Mouse (Mus musculus) bone marrow macrophage, adult 2 months (primary cell): ENCODE data around the gene Sp2. TPM values are rescaled to one million over a fixed set of nuclear protein-coding genes. Genes with fewer than 3 reads are reported as not detected.

Source experiments
- H3K27ac ChIP-seq: 2 replicates; pipeline ENCODE4 v1.5.1; 2012; ENCODE audit warnings: low read depth, low read length; ENCODE audit not compliant: insufficient read depth
- H3K4me1 ChIP-seq: 2 replicates; pipeline ENCODE4 v1.6.1; 2012; ENCODE audit warnings: low read length; ENCODE audit not compliant: control insufficient read depth, insufficient read depth
- H3K4me3 ChIP-seq: 2 replicates; pipeline ENCODE4 v1.5.1; 2012; ENCODE audit warnings: mild to moderate bottlenecking, low read length, moderate library complexity; ENCODE audit not compliant: insufficient read depth
- CTCF ChIP-seq: IDR thresholded peaks from 2 replicates; pipeline ENCODE4 v1.5.1; 2012; ENCODE audit warnings: low read depth, mild to moderate bottlenecking, low read length, moderate library complexity
- POLR2A ChIP-seq: IDR thresholded peaks from 2 replicates; pipeline ENCODE4 v1.6.1; 2012; ENCODE audit warnings: mild to moderate bottlenecking, low read depth, low read length, borderline replicate concordance
- polyA plus RNA-seq: library from polyadenylated mRNA; stranded (reverse); fragments of >200 nt; gene quantifications from 2 replicates; pipeline ENCODE4 v1.2.4, GENCODE M21; 2012; ENCODE audit not compliant: missing spikeins, insufficient read depth, insufficient read length

Sp2 gene
- polyA plus RNA-seq, 1 experiment, result 22.3 TPM

DNA sequence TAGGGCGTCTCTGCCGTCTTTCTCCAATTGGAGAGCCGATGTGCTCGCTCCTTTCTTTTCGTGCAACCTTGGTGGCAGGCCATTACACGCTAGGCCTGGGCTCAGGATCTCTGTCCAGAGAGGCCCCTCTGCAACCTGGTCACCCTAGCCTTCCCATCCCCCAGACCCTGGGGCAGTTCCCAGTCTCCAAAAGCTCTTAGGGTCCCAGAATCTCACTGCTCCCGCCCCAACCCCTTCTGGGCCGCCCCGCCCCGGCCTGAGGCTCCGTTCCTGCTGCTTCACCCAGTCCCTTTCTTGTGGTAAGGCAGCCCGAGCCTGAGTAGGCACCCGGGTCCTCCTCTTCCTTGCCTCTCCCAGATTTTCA lies 36.6 kb upstream of the Sp2 start:
- 0 out of 2 replicates have a peak, but pooled peaks cover 3% of the 10 kb centered on the region for H3K4me1 ChIP-seq
- no peak for TF ChIP-seq POLR2A
- TF ChIP-seq CTCF, result no peak

DNA sequence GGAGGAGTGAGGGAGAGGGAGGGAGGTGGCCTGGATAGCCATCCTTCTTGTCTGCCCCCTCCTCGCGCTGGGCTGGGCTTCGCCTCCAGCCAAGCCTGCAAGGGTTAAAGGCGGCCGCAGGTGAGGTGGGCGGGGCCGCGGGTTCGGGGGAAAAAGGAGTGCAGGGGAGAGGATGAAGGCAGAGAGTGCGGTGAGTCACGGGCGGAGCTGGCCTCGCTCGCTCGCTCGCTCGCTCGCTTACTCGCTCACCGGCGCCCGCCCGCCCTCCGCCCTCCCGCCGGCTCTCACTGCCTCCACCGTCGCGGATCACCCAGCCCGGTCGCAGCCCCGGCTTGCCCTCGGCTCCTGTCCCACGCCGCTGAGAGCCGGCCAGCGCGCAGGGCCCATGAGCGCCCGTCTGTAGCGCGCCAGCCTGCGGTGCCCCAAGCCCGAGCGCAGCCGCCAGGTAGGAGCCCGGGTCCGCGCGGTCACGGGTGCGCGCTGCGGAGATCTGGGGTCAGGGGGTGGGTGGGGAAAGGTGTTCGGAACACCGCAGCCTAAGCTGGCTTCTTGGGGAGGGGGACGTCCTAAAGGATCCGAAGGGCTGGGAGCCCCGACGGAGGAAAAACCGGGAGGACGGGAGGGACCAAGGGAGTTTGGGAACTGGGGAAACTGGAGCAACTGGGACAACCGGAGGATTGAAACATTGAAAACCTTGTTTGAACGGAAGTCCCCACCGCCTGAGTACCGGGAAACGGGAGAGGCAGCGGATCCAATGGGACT lies 36.0 kb upstream of the Sp2 start:
- no peak overlapping the region for H3K4me3 ChIP-seq
- TF ChIP-seq POLR2A (no peak), CTCF (no peak)
- H3K4me1 ChIP-seq, result 0 out of 2 replicates have a peak, but pooled peaks cover 3% of the 10 kb centered on the region
- H3K27ac ChIP-seq, result no peak overlapping the region

More for the DNA sequence above, 36.6 kb upstream of the Sp2 start:
- Histone ChIP-seq H3K4me3 (no peak overlapping the region), H3K27ac (no peak overlapping the region)

- no peak overlapping the region for H3K4me3 ChIP-seq
- no peak for TF ChIP-seq POLR2A
- TF ChIP-seq CTCF, result no peak
- 0 out of 2 replicates have a peak, but pooled peaks cover 3% of the 10 kb centered on the region for H3K4me1 ChIP-seq
- H3K27ac ChIP-seq, result no peak overlapping the region
These were observed 35.2 kb upstream of the Sp2 start for GRCm38 (mm10) chr11:97017696-97018582.

DNA sequence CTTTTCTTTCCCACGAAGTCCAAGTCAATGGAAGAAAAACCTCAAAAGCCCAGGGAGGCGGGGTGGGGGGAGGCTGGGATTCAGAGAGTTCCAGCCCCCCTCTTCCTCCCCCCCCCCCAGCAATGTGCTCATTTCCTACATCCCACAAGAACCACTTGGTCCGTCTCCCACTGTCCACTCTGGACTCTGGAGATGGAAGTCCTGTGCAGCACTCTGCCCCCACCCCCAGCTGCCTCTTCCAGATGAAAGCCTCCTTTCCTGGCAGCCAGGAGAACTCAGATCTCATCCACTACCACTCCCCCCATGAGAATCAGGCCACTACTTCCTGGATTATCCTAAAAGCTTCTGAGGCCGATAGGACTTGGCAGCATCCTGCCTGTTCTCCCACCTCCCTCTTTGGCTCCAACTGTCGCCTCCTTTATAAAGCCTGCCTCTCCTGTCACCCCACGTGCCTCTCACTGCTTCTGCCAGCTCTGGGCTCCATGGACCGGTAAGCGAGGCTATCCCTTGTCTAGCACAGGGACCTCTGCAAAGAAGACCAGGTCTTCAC lies 30.4 kb upstream of the Sp2 start, which contains the start of gene Sp6:
Gene Sp6, plus strand, starts transcription at position 274 of the 550 bp plus-strand sequence.
- TF ChIP-seq POLR2A, result no peak
- TF ChIP-seq CTCF, result no peak
- Histone ChIP-seq H3K4me1 (no peaks in the 10 kb centered on the region), H3K4me3 (no peak within 1 kb of the TSS), H3K27ac (no peak within 1 kb of the TSS)

DNA sequence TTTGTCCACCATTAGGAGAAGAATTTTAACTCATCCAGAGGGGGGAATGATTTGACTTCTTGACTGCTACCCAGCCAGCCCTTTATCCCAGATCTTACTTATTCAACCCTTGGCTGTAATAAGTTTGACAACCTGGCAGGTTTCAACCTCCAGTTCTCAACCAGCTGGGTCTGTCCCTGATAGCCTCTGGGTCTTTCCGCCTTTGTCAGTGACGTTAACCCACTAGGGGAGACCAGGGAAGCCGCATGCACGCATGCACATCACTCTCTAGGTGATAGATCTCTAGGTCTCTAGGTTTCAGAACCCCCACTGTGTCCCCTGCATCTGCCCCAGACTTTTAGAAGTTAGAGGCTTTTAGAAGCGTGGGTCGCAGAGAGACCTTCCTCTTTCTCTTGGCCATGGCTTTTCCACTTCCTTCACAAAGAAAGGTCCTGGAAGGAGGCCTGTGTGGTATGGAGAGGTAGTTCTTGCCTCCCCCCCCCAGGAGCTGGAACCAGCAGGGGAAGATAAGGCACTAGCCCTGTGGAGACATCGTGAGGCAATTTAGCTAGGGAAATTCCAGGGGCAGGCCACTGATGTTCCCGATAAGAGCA lies 26.5 kb upstream of the Sp2 start:
- H3K4me3 ChIP-seq, result no peak overlapping the region
- H3K4me1 ChIP-seq, result no peaks in the 10 kb centered on the region
- no peak overlapping the region for H3K27ac ChIP-seq
- TF ChIP-seq POLR2A (no peak), CTCF (no peak)

- Histone ChIP-seq H3K27ac (no peak overlapping the region), H3K4me1 (no peaks in the 10 kb centered on the region), H3K4me3 (no peak overlapping the region)
- TF ChIP-seq CTCF, result no peak
- TF ChIP-seq POLR2A, result no peak
These were observed 24.5 kb upstream of the Sp2 start for GRCm38 (mm10) chr11:97007093-97007794.

DNA sequence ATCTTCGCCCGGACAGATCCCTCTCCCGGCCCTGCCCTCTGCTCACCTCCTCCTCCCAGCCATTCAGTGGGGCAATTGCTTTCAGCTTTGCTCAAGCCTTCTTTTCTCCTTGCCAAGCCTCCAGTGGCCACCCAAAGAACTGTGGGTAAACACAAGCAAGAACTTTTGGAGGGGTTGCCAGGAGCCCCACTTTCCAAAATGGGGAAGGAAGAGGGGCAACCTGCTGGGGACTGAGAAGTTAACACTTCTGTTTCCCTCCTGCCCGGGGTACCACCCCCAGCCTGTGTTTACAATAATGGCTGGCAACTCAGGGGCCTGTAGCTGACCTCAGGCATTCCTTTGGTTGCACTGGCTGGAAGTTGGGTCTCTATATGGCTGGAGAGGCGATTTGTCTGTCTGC lies 20.4 kb upstream of the Sp2 start:
- H3K4me3 ChIP-seq, result no peak overlapping the region
- no peaks in the 10 kb centered on the region for H3K4me1 ChIP-seq
- TF ChIP-seq POLR2A (no peak), CTCF (no peak)
- no peak overlapping the region for H3K27ac ChIP-seq

GRCm38 (mm10) chr11:96997380-96997956 lies 14.7 kb upstream of the Sp2 start:
- no peak for TF ChIP-seq CTCF
- no peak for TF ChIP-seq POLR2A
- Histone ChIP-seq H3K27ac (no peak overlapping the region), H3K4me3 (no peak overlapping the region), H3K4me1 (no peaks in the 10 kb centered on the region)
